Mouse (Mus musculus): ENCODE results near the gene Fam207a. TPM values are rescaled to one million over a fixed set of nuclear protein-coding genes. Genes with fewer than 3 reads are reported as not detected.

The Fam207a gene
- 38.5 and 41.6 TPM in 2 replicates for polyA plus RNA-seq (2015; fragmentation: Nextera tagmentation; extraction: Ambion mirVana)

- H3K4me3 ChIP-seq (replicated peaks): peak within 1 kb of the TSS; percentile 98
- peaks cover 34% of the 10 kb centered on the region for H3K36me3 ChIP-seq
- H3K27ac ChIP-seq: peak within 1 kb of the TSS; percentile 84
- H3K27me3 ChIP-seq: no peaks in the 10 kb centered on the region
- no peaks in the 10 kb centered on the region for H3K9me3 ChIP-seq
- peak within 1 kb of the TSS; percentile 97 for H3K4me2 ChIP-seq (replicated peaks)
- H3K4me1 ChIP-seq (replicated peaks): peaks cover 26% of the 10 kb centered on the region
- WGBS: under 1% methylated on average over 74 of the region's 75 CpGs
- ATAC-seq: peak; percentile 94
- peak within 1 kb of the TSS; percentile 96 for H3K9ac ChIP-seq (replicated peaks)
Observed at GRCm38 (mm10) chr10:77515385-77516348, at the start of gene Fam207a. Gene Fam207a (minus strand): TSS chr10:77515785.

- Histone ChIP-seq H3K4me1 (replicated peaks) (peaks cover 5% of the 10 kb centered on the region; the same call in 1 of the 2 replicates), H3K4me3 (replicated peaks) (no peak overlapping the region), H3K27me3 (no peaks in the 10 kb centered on the region), H3K36me3 (no peaks in the 10 kb centered on the region), H3K4me2 (replicated peaks) (no peak overlapping the region), H3K9ac (replicated peaks) (no peak overlapping the region), H3K27ac (no peak overlapping the region), H3K9me3 (no peaks in the 10 kb centered on the region)
- no peak for ATAC-seq
- 85% methylated on average over 8 of the region's 8 CpGs for WGBS
Observed at GRCm38 (mm10) chr10:77565005-77565404, 49.4 kb upstream of the Fam207a start.

- Histone ChIP-seq H3K27me3 (no peaks in the 10 kb centered on the region), H3K4me1 (replicated peaks) (no peaks in the 10 kb centered on the region), H3K9me3 (no peaks in the 10 kb centered on the region), H3K36me3 (no peaks in the 10 kb centered on the region), H3K27ac (no peak overlapping the region), H3K9ac (replicated peaks) (no peak overlapping the region), H3K4me2 (replicated peaks) (no peak overlapping the region), H3K4me3 (replicated peaks) (no peak overlapping the region)
- WGBS: 79% methylated on average over 2 of the region's 2 CpGs
- no peak for ATAC-seq
Observed at GRCm38 (mm10) chr10:77561508-77561907, 45.9 kb upstream of the Fam207a start.

- H3K36me3 ChIP-seq: no peaks in the 10 kb centered on the region
- no peak overlapping the region for H3K27ac ChIP-seq
Observed at GRCm38 (mm10) chr10:77560830-77561229, 45.2 kb upstream of the Fam207a start.

GRCm38 (mm10) chr10:77560090-77560489 is 44.5 kb upstream of the Fam207a start:
- ATAC-seq: no peak
- Histone ChIP-seq H3K4me3 (replicated peaks) (no peak overlapping the region), H3K9ac (replicated peaks) (no peak overlapping the region), H3K4me1 (replicated peaks) (no peaks in the 10 kb centered on the region), H3K36me3 (no peaks in the 10 kb centered on the region), H3K27me3 (no peaks in the 10 kb centered on the region), H3K27ac (no peak overlapping the region), H3K9me3 (no peaks in the 10 kb centered on the region), H3K4me2 (replicated peaks) (no peak overlapping the region)
- 87% methylated on average over 11 of the region's 11 CpGs for WGBS

More at GRCm38 (mm10) chr10:77560830-77561229, 45.2 kb upstream of the Fam207a start:
- no peak overlapping the region for H3K9ac ChIP-seq (replicated peaks)
- no peaks in the 10 kb centered on the region for H3K9me3 ChIP-seq
- no peak overlapping the region for H3K4me3 ChIP-seq (replicated peaks)
- no peaks in the 10 kb centered on the region for H3K4me1 ChIP-seq (replicated peaks)
- no peaks in the 10 kb centered on the region for H3K27me3 ChIP-seq
- H3K4me2 ChIP-seq (replicated peaks): no peak overlapping the region
- no peak for ATAC-seq
- 88% methylated on average over 9 of the region's 9 CpGs for WGBS

GRCm38 (mm10) chr10:77557641-77558040 is 42.1 kb upstream of the Fam207a start:
- no peak for ATAC-seq
- Histone ChIP-seq H3K36me3 (no peaks in the 10 kb centered on the region), H3K9me3 (no peaks in the 10 kb centered on the region), H3K4me2 (replicated peaks) (no peak overlapping the region), H3K4me3 (replicated peaks) (no peak overlapping the region), H3K27me3 (no peaks in the 10 kb centered on the region), H3K4me1 (replicated peaks) (no peaks in the 10 kb centered on the region), H3K9ac (replicated peaks) (no peak overlapping the region), H3K27ac (no peak overlapping the region)
- WGBS: 92% methylated on average over 4 of the region's 4 CpGs

GRCm38 (mm10) chr10:77556631-77557030 is 41.0 kb upstream of the Fam207a start:
- Histone ChIP-seq H3K27ac (no peak overlapping the region), H3K9ac (replicated peaks) (no peak overlapping the region), H3K9me3 (no peaks in the 10 kb centered on the region), H3K4me1 (replicated peaks) (no peaks in the 10 kb centered on the region), H3K36me3 (no peaks in the 10 kb centered on the region), H3K4me3 (replicated peaks) (no peak overlapping the region), H3K4me2 (replicated peaks) (no peak overlapping the region), H3K27me3 (no peaks in the 10 kb centered on the region)
- WGBS: 93% methylated on average over 7 of the region's 7 CpGs
- no peak for ATAC-seq

- no peak for ATAC-seq
- no peaks in the 10 kb centered on the region for H3K4me1 ChIP-seq (replicated peaks)
- WGBS: 89% methylated on average over 4 of the region's 4 CpGs
Observed at GRCm38 (mm10) chr10:77554918-77555317, 39.3 kb upstream of the Fam207a start.

GRCm38 (mm10) chr10:77553285-77553684 is 37.7 kb upstream of the Fam207a start:
- no peak for ATAC-seq
- Histone ChIP-seq H3K4me3 (replicated peaks) (no peak overlapping the region), H3K4me2 (replicated peaks) (no peak overlapping the region), H3K9me3 (no peaks in the 10 kb centered on the region), H3K4me1 (replicated peaks) (no peaks in the 10 kb centered on the region), H3K27ac (no peak overlapping the region), H3K36me3 (no peaks in the 10 kb centered on the region), H3K9ac (replicated peaks) (no peak overlapping the region), H3K27me3 (no peaks in the 10 kb centered on the region)
- 81% methylated on average over 4 of the region's 4 CpGs for WGBS

More at GRCm38 (mm10) chr10:77554918-77555317, 39.3 kb upstream of the Fam207a start:
- no peak overlapping the region for H3K9ac ChIP-seq (replicated peaks)
- H3K27ac ChIP-seq: no peak overlapping the region
- no peaks in the 10 kb centered on the region for H3K36me3 ChIP-seq
- H3K4me2 ChIP-seq (replicated peaks): no peak overlapping the region
- no peaks in the 10 kb centered on the region for H3K27me3 ChIP-seq
- no peaks in the 10 kb centered on the region for H3K9me3 ChIP-seq
- H3K4me3 ChIP-seq (replicated peaks): no peak overlapping the region

GRCm38 (mm10) chr10:77552162-77552561 is 36.6 kb upstream of the Fam207a start:
- no peak overlapping the region for H3K27ac ChIP-seq
- no peak overlapping the region for H3K4me3 ChIP-seq (replicated peaks)
- no peak overlapping the region for H3K4me2 ChIP-seq (replicated peaks)
- no peaks in the 10 kb centered on the region for H3K4me1 ChIP-seq (replicated peaks)
- no peaks in the 10 kb centered on the region for H3K27me3 ChIP-seq
- H3K36me3 ChIP-seq: no peaks in the 10 kb centered on the region
- 89% methylated on average over 5 of the region's 5 CpGs for WGBS
- no peak for ATAC-seq
- H3K9me3 ChIP-seq: no peaks in the 10 kb centered on the region
- H3K9ac ChIP-seq (replicated peaks): no peak overlapping the region

GRCm38 (mm10) chr10:77550874-77551273 is 35.3 kb upstream of the Fam207a start:
- Histone ChIP-seq H3K9me3 (no peaks in the 10 kb centered on the region), H3K27ac (no peak overlapping the region), H3K36me3 (no peaks in the 10 kb centered on the region), H3K4me2 (replicated peaks) (no peak overlapping the region), H3K27me3 (no peaks in the 10 kb centered on the region), H3K9ac (replicated peaks) (no peak overlapping the region; the same call in 1 of the 2 replicates), H3K4me1 (replicated peaks) (no peaks in the 10 kb centered on the region), H3K4me3 (replicated peaks) (no peak overlapping the region)
- WGBS: 78% methylated on average over 11 of the region's 11 CpGs
- no peak for ATAC-seq

- Histone ChIP-seq H3K9ac (replicated peaks) (no peak overlapping the region), H3K27ac (no peak overlapping the region), H3K27me3 (no peaks in the 10 kb centered on the region), H3K36me3 (no peaks in the 10 kb centered on the region), H3K9me3 (no peaks in the 10 kb centered on the region), H3K4me3 (replicated peaks) (no peak overlapping the region), H3K4me2 (replicated peaks) (no peak overlapping the region), H3K4me1 (replicated peaks) (no peaks in the 10 kb centered on the region)
- 86% methylated on average over 10 of the region's 10 CpGs for WGBS
- no peak for ATAC-seq
Observed at GRCm38 (mm10) chr10:77548576-77548975, 33.0 kb upstream of the Fam207a start.

All from midbrain, embryonic 13.5 days (tissue).